Mouse (Mus musculus) stomach, postnatal 0 days (tissue): ENCODE measurements around the gene Mdm4.

Experiments
- CTCF ChIP-seq: IDR thresholded peaks from 2 replicates; pipeline ENCODE4 v1.5.1; 2016; ENCODE audit warnings: antibody characterized with exemption, low read depth, mild to moderate bottlenecking, moderate library complexity
- EP300 ChIP-seq: optimal IDR thresholded peaks from 2 replicates; pipeline ENCODE3; 2016; ENCODE audit warnings: antibody characterized with exemption

DNA sequence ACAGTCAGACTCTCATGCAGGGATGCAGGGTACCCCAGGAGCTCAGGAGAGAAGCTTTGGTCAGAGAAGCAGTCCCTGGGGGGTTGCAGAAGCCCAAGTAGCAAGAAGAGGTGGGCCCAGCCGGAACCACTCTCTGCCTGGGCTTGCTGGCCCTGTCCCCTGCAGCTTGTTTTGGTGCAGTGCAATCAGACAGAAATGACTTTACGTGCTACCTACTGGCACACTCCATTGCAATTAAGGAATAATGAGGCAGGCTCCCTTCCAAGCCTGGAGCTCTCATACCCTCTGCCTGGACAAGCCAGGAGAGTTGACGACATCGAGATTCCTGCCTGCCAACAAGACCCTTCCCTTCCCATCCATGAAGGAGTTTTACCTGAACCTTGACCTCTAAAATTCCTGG, 100.1 kb downstream of the Mdm4 start:
- TF ChIP-seq CTCF (no peak), EP300 (no peak)
